Mouse (Mus musculus) hindbrain, embryonic 12.5 days (tissue): Measurements from ENCODE around the gene Gm49378. TPM values are rescaled to one million over a fixed set of nuclear protein-coding genes. Genes with fewer than 3 reads are reported as not detected.

ENCODE experiments used
- ATAC-seq: fragments of 200-750 bp; cut with Nextera tagmentation; 2 replicates; pipeline ENCODE4 v1.8.0; 2017; ENCODE audit warnings: moderate TSS enrichment; ENCODE audit not compliant: low FRiP score
- H3K27ac ChIP-seq: fragments of 300-500 bp; sonication (generic); 2 replicates; pipeline ENCODE4 v1.5.1; 2016; ENCODE audit warnings: mild to moderate bottlenecking
- H3K27me3 ChIP-seq: fragments of 300-500 bp; sonication (generic); 2 replicates; pipeline ENCODE4 v1.6.1; 2016; ENCODE audit warnings: mild to moderate bottlenecking
- H3K36me3 ChIP-seq: fragments of 300-500 bp; sonication (generic); 2 replicates; pipeline ENCODE4 v1.6.1; 2016; ENCODE audit warnings: mild to moderate bottlenecking
- H3K4me1 ChIP-seq: fragments of 300-500 bp; sonication (generic); 2 replicates; pipeline ENCODE4 v1.6.1; 2016
- H3K4me2 ChIP-seq: fragments of 300-500 bp; sonication (generic); replicated peaks from 2 replicates; pipeline ENCODE4 v1.6.1; 2016; ENCODE audit warnings: mild to moderate bottlenecking
- H3K4me3 ChIP-seq: fragments of 300-500 bp; sonication (generic); 2 replicates; pipeline ENCODE4 v1.5.1; 2016; ENCODE audit warnings: mild to moderate bottlenecking
- H3K9ac ChIP-seq: fragments of 300-500 bp; sonication (generic); 2 replicates; pipeline ENCODE4 v1.6.1; 2016; ENCODE audit warnings: mild to moderate bottlenecking, moderate library complexity
- H3K9me3 ChIP-seq: fragments of 300-500 bp; sonication (generic); replicated peaks from 2 replicates; pipeline ENCODE4 v1.6.1; 2016; ENCODE audit warnings: mild to moderate bottlenecking
- WGBS: fragments of 180-500 bp; shearing (Covaris S2); methylation state at CpG from one replicate; pipeline ENCODE4 v1.1.7; 2016; 5-methylcytosine and 5-hydroxymethylcytosine counted together
- polyA plus RNA-seq: library from polyadenylated mRNA; unstranded; fragments of >200 nt; fragmentation: Nextera tagmentation; extraction: Ambion mirVana; gene quantifications from 2 replicates; pipeline ENCODE4 v1.2.1, GENCODE M21; 2016

The Gm49378 gene
- polyA plus RNA-seq, 1 experiment from 2014 or later, result 3.2 TPM

GRCm38 (mm10) chr14:55651528-55651927, 13.8 kb upstream of the Gm49378 start:
- Histone ChIP-seq H3K27ac (no peak overlapping the region), H3K4me2 (no peak overlapping the region), H3K9ac (no peak overlapping the region), H3K4me1 (no peaks in the 10 kb centered on the region), H3K4me3 (no peak overlapping the region), H3K9me3 (no peaks in the 10 kb centered on the region), H3K36me3 (peaks cover 4% of the 10 kb centered on the region), H3K27me3 (no peaks in the 10 kb centered on the region)
- 83% methylated on average over 7 of the region's 7 CpGs for WGBS
- no peak for ATAC-seq

GRCm38 (mm10) chr14:55649884-55650283, 12.2 kb upstream of the Gm49378 start, which contains the start of gene Tssk4:
Tssk4 (plus strand) TSS chr14:55650184.
- WGBS, result 89% methylated on average over 2 of the region's 2 CpGs
- Histone ChIP-seq H3K4me1 (peaks cover 2% of the 10 kb centered on the region), H3K27me3 (no peaks in the 10 kb centered on the region), H3K4me2 (no peak within 1 kb of the TSS), H3K36me3 (peaks cover 9% of the 10 kb centered on the region), H3K4me3 (no peak within 1 kb of the TSS), H3K9ac (no peak within 1 kb of the TSS), H3K27ac (no peak within 1 kb of the TSS), H3K9me3 (no peaks in the 10 kb centered on the region)
- ATAC-seq, result no peak

GRCm38 (mm10) chr14:55644261-55644888, 6.7 kb upstream of the Gm49378 start:
- 28% methylated on average over 17 of the region's 17 CpGs for WGBS
- ATAC-seq, result no peak

GRCm38 (mm10) chr14:55643060-55643907, 5.6 kb upstream of the Gm49378 start, which contains the start of gene Tm9sf1:
Tm9sf1 (minus strand) TSS chr14:55643806.
- H3K4me2 ChIP-seq, result peak within 1 kb of the TSS; percentile 88
- H3K9ac ChIP-seq, result peak within 1 kb of the TSS; percentile 97
- ATAC-seq, result peak; percentile 91
- no peaks in the 10 kb centered on the region for H3K9me3 ChIP-seq
- peaks cover 40% of the 10 kb centered on the region for H3K36me3 ChIP-seq
- H3K4me1 ChIP-seq, result peaks cover 19% of the 10 kb centered on the region
- no peaks in the 10 kb centered on the region for H3K27me3 ChIP-seq
- H3K27ac ChIP-seq, result peak within 1 kb of the TSS; percentile 96
- WGBS, result under 1% methylated on average over 88 of the region's 89 CpGs
- peak within 1 kb of the TSS; percentile 93 for H3K4me3 ChIP-seq

More at GRCm38 (mm10) chr14:55644261-55644888, 6.7 kb upstream of the Gm49378 start:
- H3K27ac ChIP-seq, result no peak overlapping the region
- H3K4me1 ChIP-seq, result peaks cover 19% of the 10 kb centered on the region
- H3K9ac ChIP-seq, result peak overlapping the region; percentile 97
- no peaks in the 10 kb centered on the region for H3K9me3 ChIP-seq
- peak overlapping the region; percentile 93 for H3K4me3 ChIP-seq
- H3K36me3 ChIP-seq, result peaks cover 29% of the 10 kb centered on the region
- peak overlapping the region; percentile 88 for H3K4me2 ChIP-seq
- no peaks in the 10 kb centered on the region for H3K27me3 ChIP-seq

GRCm38 (mm10) chr14:55642679-55643059, 5.0 kb upstream of the Gm49378 start:
- Histone ChIP-seq H3K4me3 (peak overlapping the region; percentile 93), H3K4me1 (peaks cover 19% of the 10 kb centered on the region), H3K9ac (peak overlapping the region; percentile 97), H3K4me2 (peak overlapping the region; percentile 88), H3K9me3 (no peaks in the 10 kb centered on the region), H3K36me3 (peaks cover 46% of the 10 kb centered on the region), H3K27me3 (no peaks in the 10 kb centered on the region), H3K27ac (peak overlapping the region; percentile 96)
- WGBS, result 23% methylated on average over 8 of the region's 8 CpGs
- ATAC-seq, result peak; percentile 40

GRCm38 (mm10) chr14:55641291-55641690, 3.6 kb upstream of the Gm49378 start:
- no peak for ATAC-seq
- Histone ChIP-seq H3K4me3 (no peak overlapping the region), H3K36me3 (peaks cover 54% of the 10 kb centered on the region), H3K4me1 (peaks cover 20% of the 10 kb centered on the region), H3K9me3 (no peaks in the 10 kb centered on the region), H3K27me3 (no peaks in the 10 kb centered on the region), H3K9ac (no peak overlapping the region), H3K4me2 (no peak overlapping the region), H3K27ac (no peak overlapping the region)
- 96% methylated on average over 13 of the region's 13 CpGs for WGBS

- 97% methylated on average over 14 of the region's 14 CpGs for WGBS
- H3K36me3 ChIP-seq, result peaks cover 53% of the 10 kb centered on the region
- H3K4me1 ChIP-seq, result peaks cover 24% of the 10 kb centered on the region
- H3K27ac ChIP-seq, result no peak overlapping the region
- H3K9me3 ChIP-seq, result no peaks in the 10 kb centered on the region
- no peak overlapping the region for H3K4me2 ChIP-seq
- no peak for ATAC-seq
- H3K27me3 ChIP-seq, result no peaks in the 10 kb centered on the region
- no peak overlapping the region for H3K4me3 ChIP-seq
- H3K9ac ChIP-seq, result no peak overlapping the region
Observed at GRCm38 (mm10) chr14:55640816-55641215, 3.1 kb upstream of the Gm49378 start.

GRCm38 (mm10) chr14:55635523-55636007, 2.1 kb downstream of the Gm49378 start, which contains the start of gene Ipo4:
Ipo4 (minus strand) TSS chr14:55635957.
- peak within 1 kb of the TSS; percentile 67 for H3K27ac ChIP-seq
- WGBS, result 2% methylated on average over 33 of the region's 33 CpGs

GRCm38 (mm10) chr14:55634874-55635522, 2.7 kb downstream of the Gm49378 start:
- ATAC-seq, result peak; percentile 55
- WGBS, result 4% methylated on average over 23 of the region's 23 CpGs
- H3K9ac ChIP-seq, result peak overlapping the region; percentile 78
- peaks cover 80% of the 10 kb centered on the region for H3K36me3 ChIP-seq
- peaks cover 18% of the 10 kb centered on the region for H3K4me1 ChIP-seq
- peak overlapping the region; percentile 67 for H3K27ac ChIP-seq
- no peaks in the 10 kb centered on the region for H3K27me3 ChIP-seq
- peak overlapping the region; percentile 60 for H3K4me3 ChIP-seq
- no peaks in the 10 kb centered on the region for H3K9me3 ChIP-seq
- peak overlapping the region; percentile 95 for H3K4me2 ChIP-seq

More at GRCm38 (mm10) chr14:55635523-55636007, 2.1 kb downstream of the Gm49378 start, which contains the start of gene Ipo4:
- H3K9me3 ChIP-seq, result no peaks in the 10 kb centered on the region
- peaks cover 80% of the 10 kb centered on the region for H3K36me3 ChIP-seq
- H3K4me1 ChIP-seq, result peaks cover 18% of the 10 kb centered on the region
- peak within 1 kb of the TSS; percentile 95 for H3K4me2 ChIP-seq
- H3K4me3 ChIP-seq, result peak within 1 kb of the TSS; percentile 60
- H3K27me3 ChIP-seq, result no peaks in the 10 kb centered on the region
- H3K9ac ChIP-seq, result peak within 1 kb of the TSS; percentile 78
- ATAC-seq, result peak; percentile 87

GRCm38 (mm10) chr14:55629312-55629711, 8.4 kb downstream of the Gm49378 start:
- ATAC-seq, result no peak
- 54% methylated on average over 5 of the region's 5 CpGs for WGBS

GRCm38 (mm10) chr14:55628077-55628827, 9.4 kb downstream of the Gm49378 start:
- H3K4me2 ChIP-seq, result no peak overlapping the region
- H3K36me3 ChIP-seq, result peaks cover 94% of the 10 kb centered on the region
- no peaks in the 10 kb centered on the region for H3K4me1 ChIP-seq
- no peaks in the 10 kb centered on the region for H3K9me3 ChIP-seq
- no peak overlapping the region for H3K4me3 ChIP-seq
- 92% methylated on average over 27 of the region's 27 CpGs for WGBS
- H3K27me3 ChIP-seq, result no peaks in the 10 kb centered on the region
- H3K9ac ChIP-seq, result no peak overlapping the region
- no peak for ATAC-seq
- H3K27ac ChIP-seq, result no peak overlapping the region

More at GRCm38 (mm10) chr14:55629312-55629711, 8.4 kb downstream of the Gm49378 start:
- peaks cover 4% of the 10 kb centered on the region; the same call in 1 of the 2 replicates for H3K4me1 ChIP-seq
- no peak overlapping the region for H3K4me3 ChIP-seq
- no peaks in the 10 kb centered on the region for H3K27me3 ChIP-seq
- no peaks in the 10 kb centered on the region for H3K9me3 ChIP-seq
- H3K9ac ChIP-seq, result no peak overlapping the region
- H3K4me2 ChIP-seq, result no peak overlapping the region
- H3K27ac ChIP-seq, result no peak overlapping the region
- peaks cover 98% of the 10 kb centered on the region for H3K36me3 ChIP-seq
